Mouse (Mus musculus) embryo, embryonic 10 days (tissue): ENCODE measurements at regions not wholly inside any gene's neighbourhood (a gene's known extent, or its start where the extent isn't known, plus 50 kb on each side); places are given as distances from the start of the nearest gene placed in this dataset.

Source experiments
- DNase-seq: peaks from one replicate; pipeline ENCODE4 v3.0.0-alpha.2; 2015; ENCODE audit warnings: low spot score

DNA sequence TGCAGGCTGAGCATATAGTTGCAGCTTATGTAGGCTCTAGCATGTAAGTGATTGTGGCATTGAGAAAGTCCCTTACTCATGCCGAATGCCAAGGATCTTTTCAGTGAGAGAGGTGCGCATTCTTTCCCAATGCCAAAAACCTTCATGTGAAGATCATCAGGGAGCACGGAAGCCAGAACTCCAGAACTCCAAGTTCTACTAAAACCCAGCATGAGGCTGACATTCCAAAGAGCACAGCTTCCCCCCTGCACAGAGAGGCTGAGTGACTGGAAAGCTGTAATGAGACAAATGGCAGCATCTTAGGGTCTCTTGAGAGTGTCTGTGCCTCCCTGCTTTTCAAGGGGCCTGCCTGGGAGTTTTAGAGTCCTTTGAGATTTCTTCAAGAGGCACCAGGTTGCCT is 259.4 kb downstream of the Fzd1 start:
- DNase-seq: no peak

DNA sequence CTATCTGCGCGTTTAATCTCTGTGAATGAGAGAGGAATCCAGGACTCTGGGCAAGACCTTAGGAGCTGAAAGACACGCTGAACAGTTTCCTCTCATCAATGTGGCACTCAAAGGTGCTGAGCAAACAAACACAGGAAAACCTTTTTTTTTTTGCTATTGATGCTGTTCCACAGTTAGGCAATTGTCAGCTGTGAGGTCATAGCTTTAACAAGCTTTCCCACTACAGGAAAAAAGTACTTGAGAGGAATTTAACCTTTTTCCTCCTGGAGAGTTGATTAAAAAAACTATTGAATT is 261.0 kb downstream of the Fzd1 start:
- DNase-seq: peak; percentile 34

DNA sequence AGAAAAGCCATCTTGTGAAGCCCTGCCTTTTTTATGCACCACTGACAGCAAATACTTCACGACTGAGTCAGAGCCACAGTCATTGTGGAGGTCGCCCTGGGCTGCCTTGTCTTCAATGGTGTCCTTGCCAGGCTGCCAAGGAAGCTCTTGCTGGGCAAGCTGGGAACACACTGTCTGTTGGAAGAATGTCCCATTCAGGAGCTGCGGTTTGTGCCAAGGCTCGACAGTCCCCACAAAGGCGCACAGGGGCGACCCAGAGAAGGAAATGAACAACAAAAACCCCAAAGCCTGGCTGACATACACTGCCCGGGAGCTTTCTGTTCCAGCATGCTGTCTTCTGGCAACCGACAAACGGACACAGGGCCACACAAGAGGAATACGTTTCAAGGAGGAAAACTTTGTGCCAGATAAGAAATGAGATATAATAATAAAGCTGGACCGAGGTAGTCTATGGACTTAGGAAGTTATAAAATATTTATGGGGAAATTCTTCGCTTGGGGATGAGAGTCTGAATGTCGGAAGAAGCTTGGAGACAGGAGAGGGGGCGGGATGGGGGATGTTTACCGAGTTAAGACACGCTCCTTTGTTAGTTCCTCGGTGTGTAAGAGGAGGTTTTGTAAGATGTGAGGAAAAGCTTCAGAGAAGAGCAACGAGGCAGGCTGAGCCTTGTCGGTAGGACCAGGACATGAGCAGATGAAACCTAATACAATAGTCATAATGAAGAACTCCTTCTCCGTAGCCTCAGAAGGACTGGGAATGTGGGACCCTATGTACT is 261.5 kb downstream of the Fzd1 start:
- DNase-seq: no peak

DNA sequence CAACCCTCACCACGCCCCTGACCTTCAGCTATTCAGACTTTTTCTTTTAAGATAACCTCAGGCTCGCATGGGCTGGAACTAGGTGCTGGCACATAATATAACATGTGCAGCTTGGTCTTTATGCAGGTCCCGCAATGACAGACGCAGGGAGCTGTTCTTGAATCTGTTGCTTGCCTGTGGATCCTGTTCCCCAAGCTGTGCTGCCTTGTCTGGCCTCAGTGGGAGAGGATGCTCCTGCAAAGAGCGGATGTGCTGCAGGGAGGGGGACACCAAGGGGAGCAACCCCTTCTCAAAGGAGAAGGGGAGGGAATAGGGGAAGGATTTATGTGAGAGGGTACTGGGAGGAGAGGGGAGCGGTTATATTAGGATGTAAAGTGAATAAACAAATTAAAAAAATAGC is 262.4 kb downstream of the Fzd1 start:
- no peak for DNase-seq

DNA sequence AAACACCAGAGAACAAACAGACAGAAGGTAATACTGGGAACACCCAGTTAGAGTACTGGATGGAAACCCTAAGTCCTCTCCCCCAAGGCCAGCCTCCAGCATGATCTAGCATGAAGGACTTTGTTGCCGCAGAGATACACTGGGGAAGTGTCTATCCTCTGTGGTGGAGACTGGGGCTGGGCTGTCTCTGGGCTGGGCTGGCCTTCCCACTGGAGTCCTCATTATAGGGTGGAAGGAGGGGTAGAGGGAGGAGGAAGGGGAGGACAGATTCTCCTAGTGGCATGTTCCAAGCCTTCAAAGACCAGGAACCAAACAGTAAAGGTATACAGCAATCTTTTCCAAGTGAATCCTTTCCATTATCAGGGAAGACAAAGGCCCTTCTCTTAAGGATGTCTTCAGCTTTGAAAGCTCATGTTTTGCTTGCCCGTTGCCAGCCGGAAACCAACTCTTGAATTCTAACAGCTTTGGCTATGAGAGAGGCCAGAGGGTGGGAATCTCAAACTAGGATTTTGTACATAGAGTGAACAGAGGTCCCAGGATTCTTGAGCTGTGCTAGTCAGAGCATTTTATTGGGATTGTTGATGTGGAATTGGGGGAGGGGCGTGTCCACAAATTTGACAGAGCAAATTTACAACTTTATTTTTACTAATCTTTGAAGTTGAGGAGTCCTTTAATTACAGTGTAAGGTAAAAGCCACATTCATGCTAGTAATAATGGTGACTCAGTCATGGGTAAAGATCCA is 271.3 kb downstream of the Fzd1 start:
- no peak for DNase-seq

DNA sequence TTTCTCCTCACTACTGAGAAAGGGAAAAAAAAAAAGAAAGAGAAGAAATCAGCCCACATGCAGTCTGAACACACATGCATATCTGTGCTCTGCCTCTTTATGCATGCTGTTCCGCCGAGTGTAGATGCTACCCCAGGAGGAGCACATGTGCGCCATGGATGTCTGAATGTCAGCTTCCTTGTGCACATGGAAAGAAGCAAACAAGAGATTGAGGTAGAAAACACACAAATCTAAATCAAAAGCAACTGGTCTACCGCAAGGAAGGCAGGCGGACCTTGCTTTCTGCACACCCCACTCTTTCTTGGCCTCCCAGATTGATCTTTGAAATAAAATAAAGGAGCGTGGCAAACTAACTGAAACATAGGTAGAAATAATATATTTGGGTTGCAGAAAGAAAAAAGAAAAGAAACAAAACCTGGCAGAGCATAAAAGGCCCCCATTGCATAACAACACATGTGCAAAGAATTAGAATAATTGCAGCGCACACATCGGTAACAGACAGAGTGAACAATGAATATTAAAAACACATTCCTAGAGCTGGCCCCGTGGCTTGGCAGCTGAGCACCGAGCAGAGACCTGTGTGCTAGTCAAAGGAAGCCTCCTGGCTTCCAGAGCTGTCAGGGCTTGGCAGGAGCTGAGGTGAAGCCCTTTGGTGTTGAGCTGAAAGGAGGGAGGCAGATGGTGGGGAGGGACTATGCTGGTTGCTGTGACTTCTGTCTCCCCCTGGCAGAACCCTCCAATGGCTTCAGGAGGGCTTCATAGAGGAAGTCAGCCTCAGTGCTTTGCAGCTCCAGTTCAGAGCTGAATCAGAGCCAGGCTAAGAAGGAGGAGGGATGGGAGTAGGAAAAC is 272.1 kb downstream of the Fzd1 start:
- peak; percentile 49 for DNase-seq

DNA sequence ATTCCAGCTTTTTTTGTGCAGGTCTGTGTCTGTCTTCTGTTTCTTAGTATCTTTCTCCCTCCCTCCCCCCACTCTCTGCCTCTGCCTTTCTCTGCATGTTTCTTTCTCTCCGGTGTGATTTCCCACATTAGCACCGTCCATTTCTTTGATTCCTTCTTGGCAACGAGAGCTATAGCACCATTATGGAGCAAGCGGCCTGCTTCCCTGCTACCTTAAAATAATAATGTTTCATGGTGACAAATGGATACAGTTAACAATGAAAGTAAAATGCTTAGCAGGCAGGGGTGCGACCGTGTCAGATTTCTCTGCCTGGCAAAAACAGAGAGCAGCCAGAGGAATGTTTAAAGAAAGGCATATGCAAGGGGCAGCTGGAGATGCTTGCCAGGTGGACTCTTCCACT is 273.1 kb downstream of the Fzd1 start:
- peak; percentile 32 for DNase-seq

DNA sequence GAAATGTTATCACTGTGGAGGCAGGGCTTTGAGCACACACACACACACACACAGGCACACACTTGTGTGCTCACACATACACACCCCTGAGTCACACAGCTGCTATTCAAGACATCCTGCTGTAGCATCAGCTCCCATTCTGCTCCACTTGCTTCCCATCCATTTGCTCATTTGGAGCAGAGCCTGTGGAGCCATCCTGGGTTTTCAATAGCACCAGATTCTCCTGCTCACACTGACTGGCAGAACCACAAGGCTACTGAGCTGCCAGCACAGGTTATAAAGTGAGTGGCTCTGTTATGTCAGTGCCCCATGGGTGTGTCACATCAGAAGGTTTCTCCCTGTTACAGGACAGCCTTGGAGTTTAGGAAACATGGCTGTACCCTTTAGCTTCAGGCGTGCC is 273.7 kb downstream of the Fzd1 start:
- DNase-seq: no peak

DNA sequence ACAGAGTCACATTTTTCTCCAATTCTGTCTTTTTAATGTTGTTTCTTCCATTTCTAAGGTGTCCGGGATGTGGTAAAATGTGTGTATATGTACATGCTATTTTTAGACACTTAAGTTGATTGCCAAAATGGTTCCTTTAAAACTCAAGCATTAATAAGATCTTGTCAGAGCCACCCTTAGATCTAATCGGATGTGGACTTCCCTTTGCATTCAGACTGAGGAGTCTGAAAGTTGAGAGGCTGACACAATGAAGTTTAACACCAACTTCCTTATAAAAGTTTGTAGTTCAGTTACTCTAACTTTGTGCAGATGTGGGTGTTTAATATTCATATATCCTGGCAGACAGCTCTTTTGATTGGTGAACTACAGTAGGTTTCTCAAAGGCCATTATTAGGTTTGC is 282.1 kb downstream of the Mterf1b start:
- DNase-seq: no peak
